Mouse (Mus musculus): ENCODE data around the gene Rpf2. TPM values are rescaled to one million over a fixed set of nuclear protein-coding genes. Genes with fewer than 3 reads are reported as not detected.

The Rpf2 gene
- polyA plus RNA-seq, 1 experiment from 2014 or later: 87.0 TPM

GRCm38 (mm10) chr10:40258401-40258966 lies 11.6 kb upstream of the Rpf2 start:
- WGBS: 1% methylated on average over 12 of the region's 12 CpGs
- H3K27me3 ChIP-seq (ENCODE audit: control insufficient read depth, insufficient read depth, low read length): no peaks in the 10 kb centered on the region
- H3K4me3 ChIP-seq (ENCODE audit: low read depth, low read length): peak overlapping the region; percentile 64
- no peaks in the 10 kb centered on the region for H3K36me3 ChIP-seq (ENCODE audit: control insufficient read depth, insufficient read depth, low read length)
- 0 out of 2 replicates have a peak, but pooled peaks cover 3% of the 10 kb centered on the region for H3K4me1 ChIP-seq (ENCODE audit: control insufficient read depth, insufficient read depth, low read length)
- H3K9me3 ChIP-seq (ENCODE audit: control insufficient read depth, low read length): no peaks in the 10 kb centered on the region
- ATAC-seq (ENCODE audit: insufficient read depth, low FRiP score, low TSS enrichment) (peak; percentile 74), DNase-seq (ENCODE audit: low spot score) (peak; percentile 83)
- H3K27ac ChIP-seq (ENCODE audit: low read depth, low read length): peak overlapping the region; percentile 39; the same call in 1 of the 2 replicates
- peak overlapping the region; percentile 77 for H3K4me2 ChIP-seq (ENCODE audit: low read depth)
- no peak overlapping the region; the same call in 1 of the 2 replicates for H3K9ac ChIP-seq (ENCODE audit: low read length)

GRCm38 (mm10) chr10:40257414-40258255 lies 10.8 kb upstream of the Rpf2 start, which contains the start of gene Gtf3c6:
Gene Gtf3c6 (minus strand): TSS chr10:40258108.
- peak; percentile 71 for ATAC-seq (ENCODE audit: insufficient read depth, low FRiP score, low TSS enrichment)
- WGBS: under 1% methylated on average over 43 of the region's 43 CpGs

GRCm38 (mm10) chr10:40256716-40257115 lies 9.9 kb upstream of the Rpf2 start:
- DNase-seq (ENCODE audit: low spot score): peak; percentile 68
- peak; percentile 71 for ATAC-seq (ENCODE audit: insufficient read depth, low FRiP score, low TSS enrichment)
- Histone ChIP-seq H3K9me3 (ENCODE audit: control insufficient read depth, low read length) (no peaks in the 10 kb centered on the region), H3K4me2 (ENCODE audit: low read depth) (peak overlapping the region; percentile 77), H3K4me1 (ENCODE audit: control insufficient read depth, insufficient read depth, low read length) (0 out of 2 replicates have a peak, but pooled peaks cover 3% of the 10 kb centered on the region), H3K36me3 (ENCODE audit: control insufficient read depth, insufficient read depth, low read length) (0 out of 2 replicates have a peak, but pooled peaks cover 2% of the 10 kb centered on the region), H3K9ac (ENCODE audit: low read length) (peak overlapping the region; percentile 88), H3K4me3 (ENCODE audit: low read depth, low read length) (peak overlapping the region; percentile 64), H3K27me3 (ENCODE audit: control insufficient read depth, insufficient read depth, low read length) (no peaks in the 10 kb centered on the region), H3K27ac (ENCODE audit: low read depth, low read length) (peak overlapping the region; percentile 77; the same call in 1 of the 2 replicates)
- WGBS: 5% methylated on average over 5 of the region's 5 CpGs

More at GRCm38 (mm10) chr10:40257414-40258255, 10.8 kb upstream of the Rpf2 start, which contains the start of gene Gtf3c6:
- Histone ChIP-seq H3K36me3 (ENCODE audit: control insufficient read depth, insufficient read depth, low read length) (0 out of 2 replicates have a peak, but pooled peaks cover 2% of the 10 kb centered on the region), H3K4me3 (ENCODE audit: low read depth, low read length) (peak within 1 kb of the TSS; percentile 64), H3K9me3 (ENCODE audit: control insufficient read depth, low read length) (no peaks in the 10 kb centered on the region), H3K27me3 (ENCODE audit: control insufficient read depth, insufficient read depth, low read length) (no peaks in the 10 kb centered on the region), H3K9ac (ENCODE audit: low read length) (peak within 1 kb of the TSS; percentile 88), H3K27ac (ENCODE audit: low read depth, low read length) (peak within 1 kb of the TSS; percentile 77), H3K4me1 (ENCODE audit: control insufficient read depth, insufficient read depth, low read length) (0 out of 2 replicates have a peak, but pooled peaks cover 3% of the 10 kb centered on the region), H3K4me2 (ENCODE audit: low read depth) (peak within 1 kb of the TSS; percentile 77)
- peak; percentile 94 for DNase-seq (ENCODE audit: low spot score)

- no peaks in the 10 kb centered on the region for H3K27me3 ChIP-seq (ENCODE audit: control insufficient read depth, insufficient read depth, low read length)
- no peak overlapping the region for H3K27ac ChIP-seq (ENCODE audit: low read depth, low read length)
- no peak overlapping the region for H3K9ac ChIP-seq (ENCODE audit: low read length)
- no peak overlapping the region for H3K4me2 ChIP-seq (ENCODE audit: low read depth)
- 90% methylated on average over 6 of the region's 6 CpGs for WGBS
- no peak overlapping the region for H3K4me3 ChIP-seq (ENCODE audit: low read depth, low read length)
- H3K9me3 ChIP-seq (ENCODE audit: control insufficient read depth, low read length): no peaks in the 10 kb centered on the region
- DNase-seq (ENCODE audit: low spot score) (no peak), ATAC-seq (ENCODE audit: insufficient read depth, low FRiP score, low TSS enrichment) (no peak)
- peaks cover 9% of the 10 kb centered on the region for H3K36me3 ChIP-seq (ENCODE audit: control insufficient read depth, insufficient read depth, low read length)
- no peaks in the 10 kb centered on the region for H3K4me1 ChIP-seq (ENCODE audit: control insufficient read depth, insufficient read depth, low read length)
Measured at GRCm38 (mm10) chr10:40250969-40251368, 4.1 kb upstream of the Rpf2 start.

GRCm38 (mm10) chr10:40249625-40250024 lies 2.8 kb upstream of the Rpf2 start:
- no peak overlapping the region for H3K9ac ChIP-seq (ENCODE audit: low read length)
- H3K4me1 ChIP-seq (ENCODE audit: control insufficient read depth, insufficient read depth, low read length): no peaks in the 10 kb centered on the region
- no peaks in the 10 kb centered on the region for H3K9me3 ChIP-seq (ENCODE audit: control insufficient read depth, low read length)
- WGBS: 87% methylated on average over 9 of the region's 9 CpGs
- DNase-seq (ENCODE audit: low spot score): no peak
- no peak overlapping the region for H3K4me3 ChIP-seq (ENCODE audit: low read depth, low read length)
- H3K36me3 ChIP-seq (ENCODE audit: control insufficient read depth, insufficient read depth, low read length): peaks cover 9% of the 10 kb centered on the region
- no peak overlapping the region for H3K27ac ChIP-seq (ENCODE audit: low read depth, low read length)
- no peak overlapping the region for H3K4me2 ChIP-seq (ENCODE audit: low read depth)
- no peak for ATAC-seq (ENCODE audit: insufficient read depth, low FRiP score, low TSS enrichment)
- no peaks in the 10 kb centered on the region for H3K27me3 ChIP-seq (ENCODE audit: control insufficient read depth, insufficient read depth, low read length)

GRCm38 (mm10) chr10:40247166-40247716 lies 405 bp upstream of the Rpf2 start:
- DNase-seq (ENCODE audit: low spot score) (no peak), ATAC-seq (ENCODE audit: insufficient read depth, low FRiP score, low TSS enrichment) (peak; percentile 39)
- Histone ChIP-seq H3K9me3 (ENCODE audit: control insufficient read depth, low read length) (no peaks in the 10 kb centered on the region), H3K27me3 (ENCODE audit: control insufficient read depth, insufficient read depth, low read length) (no peaks in the 10 kb centered on the region), H3K4me1 (ENCODE audit: control insufficient read depth, insufficient read depth, low read length) (no peaks in the 10 kb centered on the region), H3K9ac (ENCODE audit: low read length) (peak overlapping the region; percentile 71; the same call in 1 of the 2 replicates), H3K4me2 (ENCODE audit: low read depth) (peak overlapping the region; percentile 51), H3K36me3 (ENCODE audit: control insufficient read depth, insufficient read depth, low read length) (peaks cover 11% of the 10 kb centered on the region), H3K27ac (ENCODE audit: low read depth, low read length) (peak overlapping the region; percentile 29; the same call in 1 of the 2 replicates), H3K4me3 (ENCODE audit: low read depth, low read length) (peak overlapping the region; percentile 77)
- WGBS: 39% methylated on average over 11 of the region's 11 CpGs

- Histone ChIP-seq H3K4me1 (ENCODE audit: control insufficient read depth, insufficient read depth, low read length) (no peaks in the 10 kb centered on the region), H3K27ac (ENCODE audit: low read depth, low read length) (no peak overlapping the region), H3K4me3 (ENCODE audit: low read depth, low read length) (no peak overlapping the region), H3K27me3 (ENCODE audit: control insufficient read depth, insufficient read depth, low read length) (no peaks in the 10 kb centered on the region), H3K9me3 (ENCODE audit: control insufficient read depth, low read length) (no peaks in the 10 kb centered on the region), H3K36me3 (ENCODE audit: control insufficient read depth, insufficient read depth, low read length) (0 out of 2 replicates have a peak, but pooled peaks cover 2% of the 10 kb centered on the region), H3K4me2 (ENCODE audit: low read depth) (no peak overlapping the region), H3K9ac (ENCODE audit: low read length) (no peak overlapping the region)
- DNase-seq (ENCODE audit: low spot score) (no peak), ATAC-seq (ENCODE audit: insufficient read depth, low FRiP score, low TSS enrichment) (no peak)
- 93% methylated on average over 5 of the region's 5 CpGs for WGBS
Measured at GRCm38 (mm10) chr10:40237826-40238225, 9.0 kb downstream of the Rpf2 start.

GRCm38 (mm10) chr10:40233241-40233640 lies 13.6 kb downstream of the Rpf2 start:
- Histone ChIP-seq H3K4me1 (ENCODE audit: control insufficient read depth, insufficient read depth, low read length) (no peaks in the 10 kb centered on the region), H3K9me3 (ENCODE audit: control insufficient read depth, low read length) (no peaks in the 10 kb centered on the region), H3K36me3 (ENCODE audit: control insufficient read depth, insufficient read depth, low read length) (peaks cover 5% of the 10 kb centered on the region), H3K9ac (ENCODE audit: low read length) (no peak overlapping the region), H3K4me2 (ENCODE audit: low read depth) (no peak overlapping the region), H3K27me3 (ENCODE audit: control insufficient read depth, insufficient read depth, low read length) (no peaks in the 10 kb centered on the region), H3K27ac (ENCODE audit: low read depth, low read length) (no peak overlapping the region), H3K4me3 (ENCODE audit: low read depth, low read length) (no peak overlapping the region)
- no peak for ATAC-seq (ENCODE audit: insufficient read depth, low FRiP score, low TSS enrichment)
- DNase-seq (ENCODE audit: low spot score): no peak
- 88% methylated on average over 3 of the region's 3 CpGs for WGBS

All from neural tube, embryonic 11.5 days (tissue).